Mouse (Mus musculus) testis, adult 2 months (tissue): Measurements from ENCODE around the gene Mroh7. TPM values are rescaled to one million over a fixed set of nuclear protein-coding genes. Genes with fewer than 3 reads are reported as not detected.
A peak's percentile ranks its signal among the peaks of the same experiment; 100 is the strongest.
"Not testable (repeated sequence)": the region's sequence is repeated elsewhere in the genome, so short reads cannot be mapped to it uniquely, and the experiment has no call there.

ENCODE experiments used
- H3K27ac ChIP-seq: fragments of 200-500 bp; 2 replicates; pipeline ENCODE4 v1.5.1; 2012; ENCODE audit warnings: low read depth, low read length; ENCODE audit not compliant: control insufficient read depth, insufficient read depth
- H3K27me3 ChIP-seq: fragments of 200-500 bp; 2 replicates; pipeline ENCODE4 v1.6.1; 2012; ENCODE audit warnings: mild to moderate bottlenecking, low read length, moderate library complexity; ENCODE audit not compliant: control insufficient read depth, insufficient read depth
- H3K36me3 ChIP-seq: fragments of 200-500 bp; 2 replicates; pipeline ENCODE4 v1.6.1; 2012; ENCODE audit warnings: mild to moderate bottlenecking, low read length; ENCODE audit not compliant: control insufficient read depth, insufficient read depth
- H3K4me1 ChIP-seq: fragments of 200-500 bp; 2 replicates; pipeline ENCODE4 v1.6.1; 2012; ENCODE audit warnings: low read length; ENCODE audit not compliant: control insufficient read depth, insufficient read depth
- H3K4me3 ChIP-seq: fragments of 200-500 bp; 2 replicates; pipeline ENCODE4 v1.5.1; 2012; ENCODE audit warnings: low read depth, mild to moderate bottlenecking, low read length, moderate library complexity, mixed read lengths; ENCODE audit not compliant: control insufficient read depth
- CTCF ChIP-seq: fragments of 200-500 bp; IDR thresholded peaks from 2 replicates; pipeline ENCODE4 v1.5.1; 2012; ENCODE audit warnings: low read depth, mild to moderate bottlenecking, inconsistent platforms, low read length, moderate library complexity; ENCODE audit not compliant: control insufficient read depth, insufficient read depth, insufficient replicate concordance
- POLR2A ChIP-seq: fragments of 200-500 bp; IDR thresholded peaks from 2 replicates; pipeline ENCODE4 v1.6.1; 2012; ENCODE audit warnings: low read depth, mild to moderate bottlenecking, inconsistent platforms, low read length, moderate library complexity; ENCODE audit not compliant: control insufficient read depth
- polyA plus RNA-seq: library from polyadenylated mRNA; depleted of rRNA; stranded (reverse); fragments of >200 nt; gene quantifications from 2 replicates; pipeline ENCODE4 v1.2.3, GENCODE M21; 2012

Gene Mroh7
- polyA plus RNA-seq, 1 experiment, result 166 TPM

DNA sequence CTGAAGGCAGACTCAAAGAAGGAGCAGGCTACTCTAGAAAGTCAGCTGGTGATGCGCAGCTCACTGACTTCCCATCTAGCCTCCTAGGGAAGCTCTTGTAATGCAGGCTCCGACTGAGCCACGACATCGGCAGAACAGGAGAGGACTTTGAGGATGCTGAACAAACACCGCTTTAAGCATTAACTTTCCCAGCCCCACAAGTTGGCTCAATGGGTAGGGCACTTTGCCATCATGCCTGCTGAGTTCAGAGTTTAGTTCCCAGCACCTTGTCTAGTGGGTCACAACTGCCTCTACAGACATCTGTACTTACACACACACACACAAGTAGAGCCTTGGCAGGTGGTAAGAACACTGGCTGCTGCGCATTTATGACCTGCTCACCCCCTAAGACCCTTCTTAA is 21.0 kb upstream of the Mroh7 start:
- TF ChIP-seq CTCF, result no peak
- no peak for TF ChIP-seq POLR2A
- Histone ChIP-seq H3K36me3 (no peaks in the 10 kb centered on the region), H3K4me3 (no peak overlapping the region), H3K27me3 (no peaks in the 10 kb centered on the region), H3K27ac (no peak overlapping the region), H3K4me1 (no peaks in the 10 kb centered on the region)

DNA sequence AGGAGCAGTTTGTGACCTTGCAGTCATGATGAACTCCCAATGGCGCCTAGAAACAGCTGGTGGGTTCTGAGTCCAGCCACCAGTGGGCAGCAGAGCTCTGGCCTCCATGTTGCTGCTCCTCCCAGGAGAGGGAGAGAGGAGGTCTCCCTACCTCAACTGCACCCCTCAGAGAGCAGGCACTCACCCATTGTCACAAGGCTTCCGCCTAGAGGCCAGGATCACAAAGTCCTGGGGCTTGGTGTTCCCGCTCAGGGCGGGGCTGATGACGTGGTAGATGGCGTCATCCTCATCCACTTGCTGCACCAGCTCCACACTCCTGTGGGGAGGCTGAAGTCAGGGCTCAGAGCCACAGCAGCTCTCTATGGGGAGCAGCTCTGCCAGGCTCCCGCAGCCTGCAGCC is 19.0 kb upstream of the Mroh7 start:
- TF ChIP-seq CTCF, result peak; percentile 59; the same call in 1 of the 2 replicates
- no peak for TF ChIP-seq POLR2A
- no peak overlapping the region for H3K4me3 ChIP-seq
- H3K27me3 ChIP-seq, result no peaks in the 10 kb centered on the region
- no peaks in the 10 kb centered on the region for H3K36me3 ChIP-seq
- H3K27ac ChIP-seq, result no peak overlapping the region
- H3K4me1 ChIP-seq, result no peaks in the 10 kb centered on the region

DNA sequence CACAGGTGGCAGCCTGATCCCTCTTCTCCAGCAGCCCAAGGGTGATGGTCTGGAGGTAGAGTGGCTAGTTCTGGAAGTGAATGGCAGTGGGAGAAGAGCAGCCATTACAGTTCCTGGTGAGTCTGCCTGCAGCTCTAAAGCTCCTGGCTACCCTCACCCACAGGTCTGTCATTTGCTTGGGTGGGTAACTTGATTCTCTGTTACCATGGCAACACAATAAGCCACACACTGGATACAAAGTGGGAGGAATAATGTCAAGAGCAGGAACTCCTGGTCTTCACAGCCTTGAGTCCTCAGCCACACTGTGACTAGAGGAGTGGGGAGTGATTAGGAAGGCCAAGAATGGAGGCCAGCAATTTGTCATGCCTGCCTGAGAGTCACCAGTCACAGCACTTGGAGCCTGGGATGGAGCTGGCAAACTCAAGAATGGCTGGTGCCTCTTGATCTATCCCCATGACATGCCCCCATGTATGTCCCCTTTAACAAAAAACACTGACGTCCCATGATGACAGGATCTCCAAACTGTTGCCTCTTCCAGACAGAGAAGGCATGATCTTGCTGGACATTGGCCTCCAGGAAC is 16.4 kb upstream of the Mroh7 start:
- H3K36me3 ChIP-seq, result no peaks in the 10 kb centered on the region
- H3K27me3 ChIP-seq, result no peaks in the 10 kb centered on the region
- TF ChIP-seq POLR2A (no peak), CTCF (no peak)
- no peak overlapping the region for H3K4me3 ChIP-seq
- no peak overlapping the region for H3K27ac ChIP-seq
- H3K4me1 ChIP-seq, result no peaks in the 10 kb centered on the region

DNA sequence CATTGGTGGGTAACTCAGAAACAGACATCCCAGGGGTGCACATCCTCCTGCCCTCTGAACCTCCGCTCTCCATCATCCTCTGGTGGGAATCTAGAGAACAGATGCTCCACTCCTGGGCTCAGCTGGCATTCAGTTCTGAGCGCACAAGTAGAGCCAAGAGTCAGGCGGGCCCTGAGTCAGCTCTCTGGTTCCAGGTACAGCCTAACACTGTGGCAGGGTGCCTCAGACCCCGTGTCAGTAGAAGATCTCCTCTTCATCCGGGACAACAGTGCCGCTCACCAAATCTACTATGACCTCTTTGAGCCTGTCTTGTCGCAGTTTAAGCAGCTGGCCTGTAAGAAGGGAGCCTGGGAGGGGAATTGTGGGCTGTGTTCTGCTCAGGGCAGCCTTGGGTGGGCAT is 15.1 kb upstream of the Mroh7 start:
- no peaks in the 10 kb centered on the region for H3K27me3 ChIP-seq

DNA sequence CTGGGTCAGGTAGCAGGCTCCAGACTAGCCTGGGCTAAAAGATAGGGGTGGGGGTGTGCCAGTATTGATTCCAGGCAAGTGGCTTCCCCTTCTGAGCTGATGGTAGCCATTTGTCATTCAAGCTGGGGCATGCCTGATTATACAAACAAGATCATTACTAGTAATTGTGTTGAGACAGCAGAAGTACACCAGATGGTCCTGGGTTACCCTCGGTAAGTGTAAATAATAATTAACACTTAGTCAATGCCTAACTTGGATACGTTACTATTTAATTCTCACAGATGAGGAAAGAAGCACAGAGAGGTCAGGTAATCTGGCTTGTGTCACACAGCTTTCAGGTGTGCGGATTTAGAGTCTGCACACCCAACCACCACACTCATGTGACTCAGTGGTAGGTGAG is 7.2 kb upstream of the Mroh7 start:
- Histone ChIP-seq H3K27ac (no peak overlapping the region), H3K4me3 (no peak overlapping the region), H3K27me3 (no peaks in the 10 kb centered on the region), H3K36me3 (no peaks in the 10 kb centered on the region), H3K4me1 (no peaks in the 10 kb centered on the region)
- no peak for TF ChIP-seq CTCF
- TF ChIP-seq POLR2A, result no peak

More for the DNA sequence above, 15.1 kb upstream of the Mroh7 start:
- no peak overlapping the region for H3K4me3 ChIP-seq
- TF ChIP-seq CTCF, result no peak
- no peak for TF ChIP-seq POLR2A
- H3K4me1 ChIP-seq, result no peaks in the 10 kb centered on the region
- H3K27ac ChIP-seq, result no peak overlapping the region
- no peaks in the 10 kb centered on the region for H3K36me3 ChIP-seq

DNA sequence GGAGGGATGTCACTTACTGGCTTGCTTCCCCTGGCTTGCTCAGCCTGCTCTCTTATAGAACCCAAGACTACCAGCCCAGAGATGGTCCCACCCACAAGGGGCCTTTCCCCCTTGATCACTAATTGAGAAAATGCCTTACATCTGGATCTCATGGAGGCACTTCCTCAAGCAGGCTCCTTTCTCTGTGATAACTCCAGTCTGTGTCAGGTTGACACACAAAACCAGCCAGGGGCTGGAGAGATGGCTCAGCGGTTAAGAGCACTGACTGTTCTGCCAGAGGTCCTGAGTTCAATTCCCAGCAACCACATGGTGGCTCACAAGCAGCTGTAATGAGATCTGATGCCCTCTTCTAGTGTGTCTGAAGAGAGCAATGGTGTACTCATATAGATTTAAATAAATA is 6.2 kb upstream of the Mroh7 start:
- H3K27ac ChIP-seq, H3K4me3 ChIP-seq, H3K4me1 ChIP-seq, H3K27me3 ChIP-seq, H3K36me3 ChIP-seq: not testable (repeated sequence)

DNA sequence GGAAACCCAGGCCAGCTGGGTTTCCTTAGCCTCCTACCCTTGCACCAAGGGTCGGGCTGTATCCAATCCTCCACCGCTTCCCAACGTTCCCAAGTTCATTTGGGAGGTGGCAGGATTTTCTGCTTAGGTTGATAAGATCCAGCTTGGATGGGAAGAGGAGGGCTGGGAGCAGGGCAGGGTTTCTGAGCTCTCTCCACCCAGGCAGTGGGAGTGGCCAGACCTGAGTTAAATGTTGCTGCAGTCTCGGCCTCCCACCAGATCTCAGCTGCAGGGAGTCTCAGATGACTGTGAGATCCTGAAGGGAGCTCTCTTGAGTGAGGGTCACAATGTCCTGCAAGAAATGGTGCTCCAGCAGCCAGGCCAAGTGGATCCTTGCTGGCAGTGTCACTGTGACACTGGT is 2.9 kb upstream of the Mroh7 start, which contains the start of gene Fam151a:
TSS of gene Fam151a (plus strand) at position 254 of the 400 bp plus-strand sequence.
- Histone ChIP-seq H3K27ac (no peak within 1 kb of the TSS), H3K36me3 (no peaks in the 10 kb centered on the region), H3K4me3 (no peak within 1 kb of the TSS), H3K27me3 (no peaks in the 10 kb centered on the region), H3K4me1 (no peaks in the 10 kb centered on the region)
- TF ChIP-seq CTCF, result no peak

DNA sequence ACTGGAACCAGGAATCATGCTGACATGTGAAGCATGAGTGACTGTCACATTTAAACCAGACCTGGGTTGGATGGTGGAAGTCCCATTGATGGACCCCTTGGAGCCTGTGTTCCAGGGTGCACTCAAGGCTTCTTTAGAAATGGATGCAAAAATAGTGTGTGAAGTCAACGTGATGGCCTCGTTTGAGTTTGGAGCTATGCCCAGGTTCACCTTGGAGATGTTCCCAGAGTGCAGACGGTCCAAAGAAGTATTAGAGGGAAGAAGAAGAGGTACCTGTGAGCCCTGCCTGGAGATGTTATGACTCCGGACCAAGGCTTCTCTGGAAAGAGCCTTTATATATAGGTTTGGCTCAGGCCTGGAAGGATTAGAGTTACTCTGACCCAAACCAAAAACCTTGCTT is 10.1 kb downstream of the Mroh7 start:
- Histone ChIP-seq H3K27ac (no peak overlapping the region), H3K36me3 (no peaks in the 10 kb centered on the region), H3K4me1 (no peaks in the 10 kb centered on the region), H3K27me3 (no peaks in the 10 kb centered on the region), H3K4me3 (no peak overlapping the region)
- TF ChIP-seq CTCF (no peak), POLR2A (no peak)
